Mouse (Mus musculus): ENCODE data around the gene Npnt. TPM values are rescaled to one million over a fixed set of nuclear protein-coding genes. Genes with fewer than 3 reads are reported as not detected.

Npnt gene
- polyA plus RNA-seq, 1 experiment from 2014 or later, result 27.8 TPM

- Histone ChIP-seq H3K4me1 (replicated peaks) (no peaks in the 10 kb centered on the region), H3K4me3 (no peak overlapping the region), H3K36me3 (peaks cover 62% of the 10 kb centered on the region), H3K9ac (no peak overlapping the region), H3K9me3 (no peaks in the 10 kb centered on the region), H3K27ac (no peak overlapping the region), H3K4me2 (no peak overlapping the region), H3K27me3 (no peaks in the 10 kb centered on the region)
- WGBS, result 91% methylated on average over 15 of the region's 15 CpGs
- no peak for ATAC-seq (ENCODE audit: low FRiP score)
Observed at GRCm38 (mm10) chr3:132838656-132839417, 111.3 kb downstream of the Npnt start.

GRCm38 (mm10) chr3:132837134-132837533 lies 113.0 kb downstream of the Npnt start:
- no peaks in the 10 kb centered on the region for H3K9me3 ChIP-seq
- H3K4me2 ChIP-seq, result no peak overlapping the region
- no peak overlapping the region for H3K9ac ChIP-seq
- peaks cover 54% of the 10 kb centered on the region for H3K36me3 ChIP-seq
- no peaks in the 10 kb centered on the region for H3K27me3 ChIP-seq
- ATAC-seq (ENCODE audit: low FRiP score), result no peak
- H3K4me1 ChIP-seq (replicated peaks), result no peaks in the 10 kb centered on the region
- no peak overlapping the region for H3K4me3 ChIP-seq
- no peak overlapping the region for H3K27ac ChIP-seq
- 89% methylated on average over 4 of the region's 4 CpGs for WGBS

- H3K4me1 ChIP-seq (replicated peaks), result no peaks in the 10 kb centered on the region
- H3K27me3 ChIP-seq, result no peaks in the 10 kb centered on the region
- H3K4me3 ChIP-seq, result no peak overlapping the region
- no peak for ATAC-seq (ENCODE audit: low FRiP score)
- 81% methylated on average over 6 of the region's 6 CpGs for WGBS
- peaks cover 42% of the 10 kb centered on the region for H3K36me3 ChIP-seq
- no peak overlapping the region for H3K4me2 ChIP-seq
- H3K9me3 ChIP-seq, result no peaks in the 10 kb centered on the region
- H3K9ac ChIP-seq, result no peak overlapping the region
- no peak overlapping the region for H3K27ac ChIP-seq
Observed at GRCm38 (mm10) chr3:132835118-132835794, 114.8 kb downstream of the Npnt start.

Other genes starting within 250 kb of the Npnt start
- 21.4 and 23.1 TPM in 2 replicates for gene Ints12, start 141.5 kb upstream of the Npnt start, polyA plus RNA-seq (2015; fragmentation: Nextera tagmentation; extraction: Ambion mirVana)
- gene Gstcd, start 141.7 kb upstream of the Npnt start, polyA plus RNA-seq (2015; fragmentation: Nextera tagmentation; extraction: Ambion mirVana), result 4.4 and 4.5 TPM in 2 replicates